Mouse (Mus musculus): Measurements from ENCODE around the gene Nmt2. TPM values are rescaled to one million over a fixed set of nuclear protein-coding genes. Genes with fewer than 3 reads are reported as not detected.

The Nmt2 gene
- polyA plus RNA-seq, 2 experiments from 2014 or later = 41.8 to 53.2 TPM

DNA sequence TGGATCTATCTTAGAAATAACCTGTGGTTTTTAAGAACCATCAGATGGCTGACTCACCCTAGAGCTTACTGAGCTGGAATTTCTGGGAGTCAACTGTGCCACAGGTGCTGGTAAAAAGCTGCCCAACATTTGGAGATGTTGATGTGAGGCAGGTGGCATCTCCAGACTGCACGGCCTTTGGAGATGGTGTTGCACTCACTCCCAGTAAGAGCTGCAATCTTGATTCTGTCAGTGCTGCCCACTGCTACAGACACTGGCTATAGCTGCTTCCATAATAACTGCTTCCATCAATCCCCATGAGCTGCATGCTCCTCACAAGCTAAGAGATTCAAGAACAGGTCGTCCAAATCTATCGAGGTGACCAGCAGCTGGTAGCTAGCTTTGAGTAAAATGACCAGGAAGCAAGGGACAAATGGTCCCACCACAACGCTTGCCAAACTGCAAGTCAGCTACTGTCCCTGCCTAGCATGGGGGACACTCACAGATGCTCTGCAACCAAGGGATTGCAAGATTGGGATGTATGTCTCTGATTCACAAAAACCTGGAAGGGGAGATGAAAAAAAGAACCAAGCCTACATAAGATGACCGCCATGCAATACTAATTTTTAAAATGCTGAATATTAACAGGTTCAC is 47.2 kb downstream of the Nmt2 start:
- no peak for ATAC-seq

DNA sequence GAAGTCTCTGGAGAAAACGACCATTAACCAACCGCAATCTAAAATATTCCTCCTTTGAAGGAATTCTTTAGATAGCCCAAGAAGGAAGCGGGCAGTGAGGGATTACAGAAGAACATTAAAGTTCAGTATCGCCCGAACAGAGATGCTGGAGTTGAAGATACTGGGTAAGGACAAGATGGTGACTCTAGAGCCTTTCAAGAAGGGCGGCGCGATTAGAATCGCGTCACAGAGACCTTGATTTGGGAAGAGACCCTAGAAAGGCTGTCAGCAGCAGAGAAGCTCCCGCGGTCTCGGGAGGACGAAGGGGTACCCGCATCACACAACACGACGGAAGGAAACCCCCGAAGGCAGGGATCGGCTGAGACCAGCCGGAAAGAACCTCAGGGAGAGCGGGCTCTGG is 48.0 kb downstream of the Nmt2 start:
- no peak for ATAC-seq

DNA sequence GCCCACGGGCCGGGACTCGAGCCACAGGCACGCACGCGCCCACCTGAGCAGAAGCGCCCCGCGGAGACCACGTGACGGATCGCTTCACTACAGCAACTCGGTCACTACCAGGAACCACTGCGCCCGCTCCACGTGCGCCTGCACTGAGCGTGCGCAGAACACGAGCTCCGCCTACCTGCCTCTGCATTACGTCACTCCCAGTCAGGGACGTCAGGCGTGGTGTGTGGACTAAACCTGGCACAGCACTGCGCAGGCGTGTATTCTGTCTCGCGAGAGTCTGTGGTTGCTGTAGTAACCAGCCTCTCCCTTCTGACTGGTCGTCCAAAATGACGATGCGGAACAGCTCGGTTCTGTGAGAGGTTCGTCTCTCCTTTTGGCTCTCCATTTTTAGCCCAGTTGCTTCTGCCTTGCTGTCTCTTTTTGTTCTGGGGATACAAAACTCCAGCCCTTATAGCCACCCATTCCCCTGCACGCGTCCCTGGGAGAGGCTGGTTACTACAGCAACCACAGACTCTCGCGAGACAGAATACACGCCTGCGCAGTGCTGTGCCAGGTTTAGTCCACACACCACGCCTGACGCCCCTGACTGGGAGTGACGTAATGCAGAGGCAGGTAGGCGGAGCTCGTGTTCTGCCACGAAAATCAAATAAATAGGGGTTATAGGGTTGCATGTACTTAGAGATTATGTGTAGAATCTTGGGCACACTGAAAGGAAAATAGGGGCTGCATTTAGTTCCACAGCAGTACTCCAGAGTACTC is 48.7 kb downstream of the Nmt2 start, which contains the start of gene Rpp38:
Gene Rpp38 (minus strand): TSS at position 160 of the 759 bp plus-strand sequence.
- ATAC-seq = peak; percentile 83

DNA sequence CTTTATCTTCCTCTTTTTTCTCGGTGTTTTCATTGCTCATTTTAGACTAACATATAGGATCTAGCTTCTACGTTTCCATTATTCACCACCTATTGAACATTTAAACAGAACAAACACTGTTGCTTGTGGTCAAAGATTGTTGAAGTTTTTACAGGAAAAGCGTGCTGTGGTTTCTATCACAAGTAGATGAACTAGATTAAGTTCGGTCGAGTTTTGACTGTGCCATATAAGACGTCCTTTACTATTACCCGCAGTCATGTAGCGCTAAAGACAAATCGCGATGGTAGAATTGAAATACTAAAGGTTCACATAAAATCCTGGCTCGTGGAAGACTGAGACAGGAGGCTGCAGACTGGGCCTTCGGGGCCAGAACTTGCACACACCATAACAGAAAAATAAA is 49.7 kb downstream of the Nmt2 start:
- no peak for ATAC-seq

DNA sequence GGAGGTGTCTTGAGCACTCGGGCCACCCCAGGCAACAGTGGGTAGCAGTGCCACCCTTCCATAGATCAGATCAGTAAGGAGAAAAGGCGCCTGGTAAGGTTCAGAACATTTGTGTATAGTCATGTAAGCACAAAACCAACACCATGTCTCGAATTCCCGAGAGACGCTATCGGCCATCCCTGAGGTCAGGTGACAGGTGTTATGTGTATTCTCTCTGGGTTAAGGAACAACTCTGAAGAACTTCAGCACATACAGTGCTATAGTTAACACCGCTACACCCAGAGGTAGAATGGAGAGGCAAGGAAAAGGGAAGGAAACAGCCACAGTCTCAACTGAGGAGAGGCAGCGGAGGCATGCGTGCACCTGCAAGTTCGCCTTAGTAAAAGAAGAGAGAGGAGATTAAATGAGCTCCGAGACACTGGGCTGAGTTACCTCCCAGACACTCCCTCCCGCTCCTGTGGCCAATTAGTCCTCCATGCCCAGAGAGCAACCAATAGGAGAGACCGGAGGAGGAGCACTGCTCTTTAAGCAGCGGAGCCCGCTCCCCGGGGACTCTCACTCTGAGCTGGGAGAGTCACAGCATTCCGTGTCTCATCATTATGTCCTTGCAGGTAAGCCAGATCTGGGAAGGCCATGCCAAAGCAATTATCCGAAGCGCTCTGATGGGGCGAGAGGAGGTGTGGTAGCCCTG is 51.7 kb downstream of the Nmt2 start, which contains the start of gene Acbd7:
Gene Acbd7 (plus strand): TSS at position 558 of the 691 bp plus-strand sequence.
- ATAC-seq = peak; percentile 24

DNA sequence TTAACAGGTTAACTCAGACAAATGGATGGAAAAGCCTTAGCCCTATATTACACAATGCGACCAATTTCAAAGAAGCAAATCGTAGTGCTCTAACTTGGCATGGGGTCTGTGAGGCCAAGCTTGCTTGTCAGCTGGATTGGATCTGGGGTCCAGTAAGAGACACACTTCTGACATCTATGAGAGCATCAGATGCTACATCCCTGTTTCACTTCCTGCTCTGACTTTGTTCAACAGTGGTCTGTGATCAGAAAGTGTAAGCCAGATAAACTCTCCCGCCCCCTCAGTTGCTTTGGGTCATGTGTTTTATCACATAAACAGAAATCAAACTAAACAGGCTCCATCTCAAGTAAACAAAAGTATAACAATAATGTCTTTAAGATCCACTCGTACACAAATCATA is 64.4 kb downstream of the Nmt2 start:
- ATAC-seq = no peak

DNA sequence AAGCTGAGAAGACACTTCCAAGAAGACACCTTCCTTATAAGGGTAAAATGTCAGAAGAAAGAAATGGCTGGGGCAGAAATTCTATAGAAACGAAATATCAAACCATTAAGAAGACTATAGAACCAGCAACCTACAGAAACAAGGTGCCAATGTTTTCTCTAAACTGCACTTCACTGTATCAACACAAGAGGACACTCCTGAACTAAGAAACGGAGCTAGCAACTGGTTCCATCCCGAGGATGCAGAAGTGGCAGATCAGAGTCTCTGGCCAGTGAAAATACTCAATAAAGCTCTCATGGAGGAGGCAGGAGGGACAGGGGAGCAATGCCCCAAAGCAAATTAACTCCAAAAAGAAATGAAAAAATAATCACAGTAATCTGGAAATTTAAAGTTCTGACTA is 64.9 kb downstream of the Nmt2 start:
- no peak for ATAC-seq

DNA sequence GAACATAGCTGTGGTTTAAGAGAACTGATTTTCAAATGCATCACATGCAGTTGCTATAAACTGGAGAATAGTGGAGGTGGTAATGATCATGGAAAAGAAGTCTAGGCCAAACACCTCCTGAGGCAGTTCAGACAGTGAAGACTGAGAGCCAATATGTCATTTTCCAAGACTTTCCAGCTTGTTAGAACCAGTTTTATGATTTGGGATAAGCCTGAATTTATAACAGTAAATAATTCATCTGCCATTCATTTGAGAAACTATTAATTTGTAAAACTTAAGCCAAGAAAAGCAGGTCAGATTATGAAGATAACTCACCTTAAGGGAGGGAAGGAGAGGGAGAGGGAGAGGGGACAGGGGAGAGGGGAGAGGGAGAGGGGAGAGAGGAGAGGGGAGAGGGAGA is 69.1 kb downstream of the Nmt2 start:
- ATAC-seq = no peak

DNA sequence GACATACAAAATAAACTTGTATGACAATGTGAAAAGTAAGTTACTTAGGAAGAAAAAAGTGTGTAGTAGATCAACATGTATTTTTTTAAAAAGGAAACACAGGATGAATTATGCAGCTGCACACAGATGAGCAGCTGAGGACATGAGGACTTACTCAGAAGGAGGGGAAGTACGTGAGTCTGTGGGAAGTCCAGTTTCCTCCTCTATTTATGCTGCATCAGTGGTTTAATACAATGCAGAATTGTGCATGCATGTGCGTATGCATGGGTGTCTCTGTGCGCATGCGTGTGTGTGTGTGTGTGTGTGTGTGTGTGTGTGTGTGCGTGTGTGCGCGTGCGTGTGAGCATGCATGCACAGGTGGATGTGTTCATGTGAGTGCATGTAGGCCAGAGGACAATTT is 71.8 kb downstream of the Nmt2 start:
- ATAC-seq = no peak

DNA sequence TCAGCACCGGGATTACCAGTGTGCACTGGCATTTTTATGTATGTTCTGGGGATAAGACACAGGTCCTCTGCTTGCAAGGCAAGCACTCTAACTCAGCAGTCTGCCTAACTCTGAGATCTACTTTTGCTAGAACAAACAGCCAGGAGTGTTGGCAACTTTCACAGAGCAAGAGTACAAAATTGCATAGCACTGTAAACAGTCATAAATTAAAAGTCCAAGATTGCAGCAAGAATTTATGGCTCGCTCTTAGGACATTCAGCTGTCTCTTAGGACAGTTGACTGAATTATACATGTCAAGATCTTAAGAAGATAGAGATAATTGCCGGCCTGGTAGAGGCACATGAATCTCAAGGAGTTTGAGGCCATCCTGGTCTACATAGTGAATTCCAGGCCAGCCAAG is 72.3 kb downstream of the Nmt2 start:
- ATAC-seq = no peak

DNA sequence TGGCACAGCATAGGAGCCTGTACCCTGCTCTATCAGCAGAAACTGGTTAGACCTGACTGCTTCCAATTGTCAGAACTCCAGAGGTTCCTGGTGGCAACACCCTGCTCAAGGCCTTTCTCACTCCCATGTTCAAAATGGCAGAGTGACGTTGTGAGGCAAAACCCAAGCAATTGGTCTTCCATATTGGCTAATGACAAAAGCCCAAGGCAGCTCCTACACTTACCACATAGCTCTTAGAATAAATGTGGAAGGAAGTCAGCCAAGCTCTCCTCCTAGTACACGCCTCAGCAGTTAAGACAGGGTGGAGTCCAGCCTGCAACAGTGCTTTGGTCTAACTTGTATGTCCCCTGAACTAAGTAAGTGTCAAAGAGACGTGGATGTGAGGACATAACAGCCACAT is 73.9 kb downstream of the Nmt2 start:
- ATAC-seq = no peak

DNA sequence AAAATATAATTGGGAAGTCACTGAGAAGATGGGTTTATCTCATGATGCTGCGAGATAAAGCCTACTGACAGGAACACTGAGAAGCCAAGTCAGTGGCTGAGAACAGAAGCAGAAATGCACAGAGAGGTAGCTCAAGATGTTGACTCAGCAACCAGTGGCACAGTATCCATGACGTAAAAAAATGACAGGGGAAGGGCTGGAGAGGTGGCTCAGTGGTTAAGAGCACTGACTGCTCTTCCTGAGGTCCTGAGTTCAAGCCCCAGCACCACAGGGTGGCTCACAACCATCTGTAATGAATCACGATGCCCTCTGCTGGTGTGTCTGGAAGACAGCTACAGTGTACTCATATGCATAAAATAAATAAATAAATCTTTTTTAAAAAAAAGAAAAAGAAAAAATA is 77.1 kb downstream of the Nmt2 start:
- no peak for ATAC-seq

DNA sequence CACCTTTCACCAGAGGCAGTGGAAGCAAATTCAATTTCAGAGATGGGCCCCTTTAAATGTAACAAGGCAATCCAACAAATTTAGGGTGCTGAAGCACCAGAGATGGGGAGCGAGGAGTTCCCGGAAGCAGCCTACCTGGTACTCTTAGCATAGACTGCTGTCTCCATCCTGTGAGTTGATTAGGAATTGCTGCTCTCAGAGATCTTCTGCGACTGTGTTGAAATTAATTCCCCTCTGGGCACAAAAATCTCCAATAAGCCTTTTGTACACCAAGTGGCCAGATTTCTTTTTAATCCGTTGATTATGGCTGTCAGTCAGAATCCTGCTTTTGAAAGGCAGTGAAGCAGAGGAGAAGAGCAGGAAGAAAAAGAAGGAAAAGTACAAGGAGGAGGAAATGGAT is 81.1 kb downstream of the Nmt2 start:
- ATAC-seq = no peak

Other genes with a start within 250 kb of the Nmt2 start
- gene Fam171a1, start 170.0 kb upstream of the Nmt2 start, polyA plus RNA-seq (2017; shearing (Covaris generic)) = not detected
- 10 to 100 TPM; 19.0 to 21.7 TPM for gene Rpp38, start 48.4 kb downstream of the Nmt2 start, polyA plus RNA-seq (2017; shearing (Covaris generic))
- gene Acbd7, start 52.0 kb downstream of the Nmt2 start, polyA plus RNA-seq (2017; shearing (Covaris generic)) = not detected
- not detected for gene Olah, start 113.0 kb downstream of the Nmt2 start, polyA plus RNA-seq (2017; shearing (Covaris generic))
- gene Meig1, start 138.4 kb downstream of the Nmt2 start, polyA plus RNA-seq (2017; shearing (Covaris generic)) = not detected
- gene Dclre1c, start 139.9 kb downstream of the Nmt2 start, polyA plus RNA-seq (2017; shearing (Covaris generic)) = 10 to 100 TPM; 15.8 to 18.1 TPM
- 1 to 10 TPM in 1 of 2 experiments, under 1 TPM in 1; 0.69 to 1.5 TPM for gene Suv39h2, start 190.8 kb downstream of the Nmt2 start, polyA plus RNA-seq (2017; shearing (Covaris generic))
- 1 to 10 TPM; 2.0 to 4.1 TPM for gene Gm45902, start 228.6 kb downstream of the Nmt2 start, polyA plus RNA-seq (2017; shearing (Covaris generic))
- 10 to 100 TPM; 86.6 to 90.1 TPM for gene Hspa14, start 228.6 kb downstream of the Nmt2 start, polyA plus RNA-seq (2017; shearing (Covaris generic))
- gene Cdnf, start 228.8 kb downstream of the Nmt2 start, polyA plus RNA-seq (2017; shearing (Covaris generic)) = under 1 TPM; 0.25 to 0.44 TPM

Data from activated CD4-positive, CD25-positive, alpha-beta regulatory T cell, adult 4 months (primary cell).